Mouse (Mus musculus) brain, embryonic 14.5 days (tissue): ENCODE measurements around the gene Olfr1124. TPM values are rescaled to one million over a fixed set of nuclear protein-coding genes. Genes with fewer than 3 reads are reported as not detected.
"Not testable (repeated sequence)": the region's sequence is repeated elsewhere in the genome, so short reads cannot be mapped to it uniquely, and the experiment has no call there.

Experiments
- DNase-seq: peaks from one replicate; pipeline ENCODE4 v3.0.0-alpha.2; 2011; ENCODE audit warnings: low read depth
- CTCF ChIP-seq: fragments of 200-500 bp; IDR thresholded peaks from 2 replicates; pipeline ENCODE4 v1.5.1; 2012; ENCODE audit warnings: inconsistent platforms, mild to moderate bottlenecking, moderate library complexity, borderline replicate concordance; ENCODE audit not compliant: insufficient read depth, insufficient read length; ENCODE audit errors: extremely low read depth
- POLR2A ChIP-seq: fragments of 200-500 bp; IDR thresholded peaks from 2 replicates; pipeline ENCODE4 v1.6.1; 2012; ENCODE audit warnings: mild to moderate bottlenecking, inconsistent platforms, borderline replicate concordance; ENCODE audit not compliant: poor library complexity, insufficient read depth, insufficient read length, severe bottlenecking; ENCODE audit errors: extremely low read depth
- polyA plus RNA-seq: library from polyadenylated mRNA; depleted of rRNA; stranded (reverse); fragments of >200 nt; gene quantifications from 2 replicates; pipeline ENCODE4 v1.2.3, GENCODE M21; 2012; rRNA removed

The Olfr1124 gene
- polyA plus RNA-seq, result not detected in 2 replicates

DNA sequence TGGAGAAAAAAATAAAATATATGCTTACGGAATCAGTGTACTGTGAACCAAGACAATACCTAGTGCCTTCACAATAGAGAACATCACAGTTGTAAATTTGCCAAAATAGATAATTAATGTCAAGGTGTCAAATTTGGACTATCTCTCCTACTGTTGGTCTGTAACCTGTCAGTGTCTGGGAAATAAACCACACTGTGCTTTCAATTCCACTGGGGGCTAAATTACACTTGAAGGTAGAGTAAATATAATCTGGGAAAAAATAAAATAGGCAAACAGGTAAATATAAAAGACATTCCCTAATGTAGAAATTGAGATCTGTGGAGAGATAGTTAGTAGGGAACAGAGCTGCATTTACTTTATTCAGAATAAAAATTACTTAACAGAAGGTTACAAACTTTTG is at the start of gene Olfr1124:
Olfr1124 (plus strand) TSS at position 301 of the 400 bp plus-strand sequence.
- TF ChIP-seq CTCF, result no peak
- TF ChIP-seq POLR2A, result no peak
- no peak for DNase-seq

DNA sequence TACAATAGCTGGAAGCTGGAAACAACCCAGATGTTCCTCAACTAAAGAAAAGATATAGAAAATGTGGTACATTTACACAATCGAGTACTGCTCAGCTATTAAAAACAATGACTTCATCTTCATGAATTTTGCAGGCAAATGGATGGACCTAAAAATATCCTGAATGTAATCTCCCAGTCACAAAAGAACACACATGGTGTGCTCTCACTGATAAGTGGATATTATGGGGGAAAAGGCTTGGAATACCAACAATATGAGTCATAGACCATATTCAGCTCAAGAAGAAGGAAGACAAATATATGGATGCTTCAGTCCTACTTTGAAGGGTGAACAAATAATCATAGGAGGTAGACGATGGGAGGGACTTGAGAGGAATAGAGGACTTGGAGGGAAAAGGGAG is 46.1 kb upstream of the Olfr1124 start:
- TF ChIP-seq POLR2A (no peak), CTCF (no peak)
- DNase-seq, result no peak

GRCm38 (mm10) chr2:87385549-87385948 is 44.5 kb upstream of the Olfr1124 start, which contains the start of gene Olfr1122:
Gene Olfr1122, plus strand, starts transcription at chr2:87385849.
- no peak for DNase-seq
- TF ChIP-seq CTCF (no peak), POLR2A (no peak)

- DNase-seq, result not testable (repeated sequence)
Measured at GRCm38 (mm10) chr2:87393605-87394004, 36.5 kb upstream of the Olfr1124 start.

GRCm38 (mm10) chr2:87394686-87395085 is 35.4 kb upstream of the Olfr1124 start:
- DNase-seq, result peak; percentile 2

DNA sequence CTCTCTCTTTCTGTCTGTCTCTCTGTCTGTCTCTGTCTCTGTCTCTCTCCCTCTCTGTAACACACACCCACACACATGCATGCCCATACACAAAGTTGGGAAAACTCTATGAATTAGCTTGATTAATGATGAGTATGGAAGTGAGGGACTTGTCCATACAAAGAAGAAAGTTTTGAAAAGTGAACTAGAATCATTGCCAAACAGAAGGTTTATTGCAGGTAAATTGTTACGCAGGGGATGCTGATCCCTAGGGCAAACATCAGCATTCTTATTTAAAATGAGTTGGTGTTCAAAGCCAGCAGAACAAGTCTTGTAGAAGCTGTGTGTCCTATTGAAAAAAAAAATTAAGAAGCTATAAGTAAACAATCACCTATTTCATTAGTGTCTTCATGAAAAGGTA is 13.7 kb upstream of the Olfr1124 start, which contains the start of gene Olfr1123:
Olfr1123 (plus strand) TSS at position 301 of the 400 bp plus-strand sequence.
- TF ChIP-seq POLR2A, result no peak
- no peak for TF ChIP-seq CTCF
- DNase-seq, result no peak

- TF ChIP-seq CTCF (no peak), POLR2A (no peak)
- DNase-seq, result no peak
Measured at GRCm38 (mm10) chr2:87437731-87438130, 7.7 kb downstream of the Olfr1124 start.

- TF ChIP-seq POLR2A, result no peak
- TF ChIP-seq CTCF, result no peak
- no peak for DNase-seq
Measured at GRCm38 (mm10) chr2:87453662-87454061, 23.6 kb downstream of the Olfr1124 start, which contains the start of gene Olfr1126. Gene Olfr1126, plus strand, starts transcription at chr2:87453962.

- no peak for DNase-seq
- TF ChIP-seq POLR2A (no peak), CTCF (no peak)
Measured at GRCm38 (mm10) chr2:87461769-87462168, 31.7 kb downstream of the Olfr1124 start.

DNA sequence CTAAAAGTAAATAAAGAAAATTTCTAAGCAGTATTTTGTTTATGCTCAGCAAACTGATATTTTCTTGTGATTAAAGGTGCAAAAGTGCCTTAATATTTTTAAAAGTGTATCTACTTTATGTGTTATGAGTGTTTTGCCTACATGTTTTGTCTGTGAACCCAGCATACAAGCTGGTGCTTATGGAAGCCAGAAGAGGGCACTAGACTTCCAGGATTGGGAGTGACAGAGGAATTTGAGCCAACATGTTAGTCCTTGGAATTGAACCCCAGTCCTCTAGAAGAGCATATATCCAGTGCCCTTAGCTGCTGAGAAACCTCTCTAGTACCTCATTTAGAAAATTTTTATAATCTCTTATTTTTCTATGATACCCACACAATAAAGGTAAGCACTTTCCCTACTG is 50.1 kb downstream of the Olfr1124 start:
- DNase-seq, result peak; percentile 2
- no peak for TF ChIP-seq CTCF
- no peak for TF ChIP-seq POLR2A

GRCm38 (mm10) chr2:87481158-87481557 is 51.1 kb downstream of the Olfr1124 start:
- no peak for TF ChIP-seq POLR2A
- no peak for DNase-seq

- TF ChIP-seq POLR2A (no peak), CTCF (no peak)
- DNase-seq, result no peak
Measured at GRCm38 (mm10) chr2:87482276-87482675, 52.2 kb downstream of the Olfr1124 start.

Other genes with a start within 250 kb of the Olfr1124 start
- gene Olfr1112, start 242.5 kb upstream of the Olfr1124 start, polyA plus RNA-seq, result not detected in 2 replicates
- not detected in 2 replicates for gene Olfr1113, start 221.3 kb upstream of the Olfr1124 start, polyA plus RNA-seq
- not detected in 2 replicates for gene Olfr1115, start 182.3 kb upstream of the Olfr1124 start, polyA plus RNA-seq
- gene Olfr1116, start 162.7 kb upstream of the Olfr1124 start, polyA plus RNA-seq, result not detected in 2 replicates
- not detected in 2 replicates for gene Olfr1118, start 122.7 kb upstream of the Olfr1124 start, polyA plus RNA-seq
- gene Olfr1120, start 75.5 kb upstream of the Olfr1124 start, polyA plus RNA-seq, result not detected in 2 replicates
- gene Olfr1121, start 60.4 kb upstream of the Olfr1124 start, polyA plus RNA-seq, result not detected in 2 replicates
- not detected in 2 replicates for gene Olfr1122, start 44.4 kb upstream of the Olfr1124 start, polyA plus RNA-seq
- not detected in 2 replicates for gene Olfr1123, start 13.6 kb upstream of the Olfr1124 start, polyA plus RNA-seq
- not detected in 2 replicates for gene Olfr1126, start 23.7 kb downstream of the Olfr1124 start, polyA plus RNA-seq
- gene Pramel7, start 66.8 kb downstream of the Olfr1124 start, polyA plus RNA-seq, result not detected in 2 replicates
- not detected in 2 replicates for gene Pramel6, start 76.3 kb downstream of the Olfr1124 start, polyA plus RNA-seq
- gene Olfr153, start 101.5 kb downstream of the Olfr1124 start, polyA plus RNA-seq, result not detected in 2 replicates
- gene Olfr1128, start 115.3 kb downstream of the Olfr1124 start, polyA plus RNA-seq, result not detected in 2 replicates
- not detected in 2 replicates for gene Olfr1129, start 143.6 kb downstream of the Olfr1124 start, polyA plus RNA-seq
- not detected in 2 replicates for gene Olfr1130, start 175.9 kb downstream of the Olfr1124 start, polyA plus RNA-seq
- gene Olfr1131, start 196.8 kb downstream of the Olfr1124 start, polyA plus RNA-seq, result not detected in 2 replicates
- not detected in 2 replicates for gene Olfr1132, start 207.3 kb downstream of the Olfr1124 start, polyA plus RNA-seq
- not detected in 2 replicates for gene Olfr1133, start 217.1 kb downstream of the Olfr1124 start, polyA plus RNA-seq
- not detected in 2 replicates for gene Olfr1134, start 228.2 kb downstream of the Olfr1124 start, polyA plus RNA-seq
- not detected in 2 replicates for gene Olfr1135, start 243.4 kb downstream of the Olfr1124 start, polyA plus RNA-seq